32 mouse cellular contexts compared by ENCODE assay signal in the genomic region with DNA sequence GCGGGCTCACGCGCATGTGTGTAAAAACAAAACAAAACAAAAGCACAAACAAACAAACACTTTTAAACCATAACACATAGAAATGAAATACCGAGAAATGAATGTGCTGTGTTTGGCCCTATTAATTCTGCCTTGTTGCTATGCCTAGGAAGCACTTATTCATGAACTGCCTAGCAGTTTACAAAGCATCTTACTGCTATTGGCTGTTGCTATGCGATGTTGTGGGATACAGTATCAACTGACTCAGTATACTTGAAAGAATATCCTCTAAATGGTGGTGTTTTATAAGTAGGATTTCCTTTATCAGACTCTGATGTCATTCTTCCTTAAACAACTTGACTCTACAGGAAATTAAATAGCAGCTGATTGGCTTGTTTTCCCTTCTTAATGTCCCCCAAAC.
"Had no signal": no experiment of that assay in that cellular context is flagged by ENCODE, and none has a peak within 500 bp of the region (broad histone marks: within the 10 kb centered on the region; RNA-seq: fewer than 3 reads in every experiment).

No protein-coding gene starts in this region.

- H3K27ac ChIP-seq: heart, embryonic 15.5 days; hindbrain, embryonic 10.5 days; hindbrain, embryonic 12.5 days; hindbrain, embryonic 13.5 days; hindbrain, embryonic 14.5 days; hindbrain, embryonic 15.5 days; hindbrain, postnatal 0 days; intestine, embryonic 15.5 days; kidney, embryonic 15.5 days; kidney, postnatal 0 days; layer of hippocampus, adult 2 months; left cerebral cortex, adult 2 months had no signal

- H3K4me3 ChIP-seq: heart, embryonic 15.5 days; hindbrain, embryonic 10.5 days; hindbrain, embryonic 12.5 days; hindbrain, embryonic 13.5 days; hindbrain, embryonic 15.5 days; intestine, embryonic 15.5 days; kidney, embryonic 15.5 days; layer of hippocampus, adult 2 months; left cerebral cortex, adult 2 months had no signal

- H3K4me2 ChIP-seq: heart, embryonic 15.5 days; hindbrain, embryonic 12.5 days; hindbrain, embryonic 13.5 days; hindbrain, embryonic 14.5 days; hindbrain, embryonic 15.5 days; intestine, embryonic 15.5 days; kidney, embryonic 15.5 days had no signal

- H3K4me1 ChIP-seq: heart, embryonic 15.5 days; hindbrain, embryonic 10.5 days; hindbrain, embryonic 12.5 days; intestine, embryonic 15.5 days; kidney, embryonic 15.5 days had no signal

- DNase-seq: heart, postnatal 10 days; heart, postnatal 14 days; heart, postnatal 36 days; heart, postnatal 4 days; kidney, adult 11 months; kidney, adult 18-20 months; kidney, adult 2 months; kidney, adult 8-10 months; kidney, adult 9 months; kidney, postnatal 10 days; kidney, postnatal 14 days; kidney, postnatal 25 days; kidney, postnatal 36 days; kidney, postnatal 4 days; layer of hippocampus, adult 9-11 months; layer of hippocampus, postnatal 36 days had no signal

- H3K9ac ChIP-seq: heart, embryonic 15.5 days; hindbrain, embryonic 12.5 days; hindbrain, embryonic 13.5 days; hindbrain, embryonic 14.5 days; hindbrain, embryonic 15.5 days; intestine, embryonic 15.5 days; kidney, embryonic 15.5 days had no signal

- H3K36me3 ChIP-seq: heart, embryonic 15.5 days; hindbrain, embryonic 10.5 days; hindbrain, embryonic 12.5 days; hindbrain, embryonic 13.5 days; hindbrain, embryonic 15.5 days; intestine, embryonic 15.5 days; kidney, embryonic 15.5 days had no signal

- H3K27me3 ChIP-seq: heart, embryonic 15.5 days; hindbrain, embryonic 12.5 days; hindbrain, embryonic 13.5 days; hindbrain, embryonic 15.5 days; intestine, embryonic 15.5 days; kidney, embryonic 15.5 days had no signal

- H3K9me3 ChIP-seq: heart, embryonic 15.5 days; hindbrain, embryonic 10.5 days; hindbrain, embryonic 12.5 days; hindbrain, embryonic 13.5 days; hindbrain, embryonic 15.5 days; intestine, embryonic 15.5 days; kidney, embryonic 15.5 days had no signal

- ATAC-seq: hindbrain, embryonic 16.5 days; hindbrain, postnatal 0 days; inflammation-experienced regulatory T-cells, adult 6 months; intestine, embryonic 15.5 days; intestine, embryonic 16.5 days; intestine, postnatal 0 days had no signal
